Mouse (Mus musculus): Measurements from ENCODE around the gene Zbtb22.
"Not testable (repeated sequence)": the region's sequence is repeated elsewhere in the genome, so short reads cannot be mapped to it uniquely, and the experiment has no call there.

The Zbtb22 gene

DNA sequence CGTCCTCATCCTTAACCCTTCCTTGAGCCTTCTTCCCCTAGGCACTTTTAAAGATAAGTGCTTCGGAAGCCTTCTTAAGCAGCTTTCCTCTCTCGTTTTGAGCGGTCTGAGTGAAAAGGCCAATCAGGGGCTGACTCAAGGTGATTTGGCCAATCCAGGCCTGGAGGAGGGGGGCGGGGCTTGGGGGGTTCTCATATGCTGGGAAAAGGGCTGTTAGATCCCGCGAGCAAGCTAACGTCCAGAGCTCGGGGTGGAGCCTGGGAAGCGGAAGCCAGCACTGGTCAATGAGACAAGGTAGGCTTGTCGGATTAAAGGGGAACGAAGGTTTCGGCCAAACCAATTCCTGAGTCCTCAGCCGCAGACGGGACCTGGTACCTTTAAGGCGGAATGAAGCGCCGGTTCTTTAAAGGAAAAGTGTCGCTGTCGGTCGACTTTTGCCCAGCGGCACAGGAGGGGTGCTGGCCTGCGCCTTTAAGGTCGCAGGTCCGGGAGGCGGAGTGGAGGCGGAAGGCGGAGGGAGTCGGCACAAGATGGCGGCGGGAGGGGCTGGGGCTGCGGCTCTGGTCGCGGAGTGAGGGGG, at the start of gene Zbtb22, which contains the start of gene Tapbp:
Zbtb22 (plus strand) TSS at position 234 of the 580 bp plus-strand sequence.
Tapbp (plus strand) TSS at position 229 of the 580 bp plus-strand sequence.
- peak; percentile 98 for DNase-seq

DNA sequence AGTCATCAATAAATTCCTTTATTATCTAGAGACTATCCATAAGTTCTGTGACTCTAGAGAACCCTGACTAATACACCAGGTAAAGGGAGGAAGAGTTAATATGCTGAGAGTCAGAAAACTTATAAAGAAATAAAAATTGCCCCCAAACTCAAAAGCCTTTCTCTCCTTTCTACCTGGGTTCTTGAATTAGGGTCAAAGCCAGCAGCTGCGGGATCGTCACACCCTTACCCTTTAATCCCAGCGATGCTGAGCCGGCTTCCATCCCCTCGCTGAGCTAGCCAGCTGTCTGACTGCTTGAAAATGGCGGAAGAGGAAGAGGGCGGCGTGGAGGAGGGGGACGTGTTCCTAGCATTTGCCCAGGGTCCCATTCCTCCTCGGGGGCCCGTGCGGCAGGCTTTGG, 42.2 kb upstream of the Zbtb22 start, which contains the start of gene Gm7029:
Gm7029 (plus strand) TSS at position 301 of the 400 bp plus-strand sequence.
- not testable (repeated sequence) for DNase-seq

GRCm38 (mm10) chr17:33874411-33874810, 41.3 kb upstream of the Zbtb22 start:
- no peak for DNase-seq

DNA sequence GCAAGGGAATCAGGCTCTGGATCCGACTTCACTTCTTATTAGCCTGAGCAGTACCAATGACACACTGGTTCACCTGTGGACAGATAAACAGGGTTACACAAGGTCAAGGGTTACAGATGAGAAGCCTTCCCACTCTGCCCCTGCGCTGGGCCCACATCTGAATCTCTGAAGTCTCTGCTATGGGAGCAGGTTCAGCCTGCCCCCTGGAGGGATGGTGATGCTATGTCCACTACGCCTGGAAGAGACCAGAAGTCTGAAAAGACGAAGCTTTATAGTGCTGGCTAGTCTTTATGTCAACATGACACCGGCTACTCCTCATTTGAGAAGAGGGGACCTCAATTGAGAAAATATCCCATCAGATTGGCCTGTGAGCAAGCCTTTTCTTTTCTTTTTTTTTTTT, 39.9 kb upstream of the Zbtb22 start:
- DNase-seq, result peak; percentile 47

- not testable (repeated sequence) for DNase-seq
Observed at GRCm38 (mm10) chr17:33884320-33884719, 31.4 kb upstream of the Zbtb22 start.

DNA sequence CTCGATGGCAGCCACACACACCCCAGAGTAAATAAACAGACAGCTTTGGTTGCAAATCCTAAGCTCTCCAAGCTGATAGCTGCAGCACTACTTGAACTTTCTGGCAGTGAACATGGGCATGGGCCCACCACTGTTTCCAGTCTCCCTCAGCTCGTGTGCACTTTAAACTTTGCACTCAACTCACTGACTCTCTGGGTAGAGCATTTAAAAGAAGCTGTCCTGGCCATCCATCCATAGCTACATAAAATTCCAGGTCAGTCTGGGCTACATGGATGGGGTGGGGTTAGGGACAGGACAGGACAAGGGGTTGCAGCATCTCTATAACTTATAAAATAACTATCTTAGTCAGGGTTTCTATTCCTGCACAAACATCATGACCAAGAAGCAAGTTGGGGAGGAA, 27.9 kb upstream of the Zbtb22 start:
- not testable (repeated sequence) for DNase-seq

GRCm38 (mm10) chr17:33888230-33888629, 27.5 kb upstream of the Zbtb22 start:
- not testable (repeated sequence) for DNase-seq

GRCm38 (mm10) chr17:33889941-33890532, 25.7 kb upstream of the Zbtb22 start:
- not testable (repeated sequence) for DNase-seq

- peak; percentile 100 for DNase-seq
Observed at GRCm38 (mm10) chr17:33890533-33891059, 25.1 kb upstream of the Zbtb22 start, which contains the start of gene Kifc1. Gene Kifc1 (minus strand): TSS chr17:33890661.

GRCm38 (mm10) chr17:33891357-33891756, 24.3 kb upstream of the Zbtb22 start:
- DNase-seq, result no peak

GRCm38 (mm10) chr17:33891892-33892291, 23.8 kb upstream of the Zbtb22 start:
- DNase-seq, result not testable (repeated sequence)

GRCm38 (mm10) chr17:33892429-33892828, 23.3 kb upstream of the Zbtb22 start:
- no peak for DNase-seq

GRCm38 (mm10) chr17:33893011-33893410, 22.7 kb upstream of the Zbtb22 start:
- not testable (repeated sequence) for DNase-seq

- DNase-seq, result peak; percentile 70
Observed at GRCm38 (mm10) chr17:33897114-33897794, 18.4 kb upstream of the Zbtb22 start.

DNA sequence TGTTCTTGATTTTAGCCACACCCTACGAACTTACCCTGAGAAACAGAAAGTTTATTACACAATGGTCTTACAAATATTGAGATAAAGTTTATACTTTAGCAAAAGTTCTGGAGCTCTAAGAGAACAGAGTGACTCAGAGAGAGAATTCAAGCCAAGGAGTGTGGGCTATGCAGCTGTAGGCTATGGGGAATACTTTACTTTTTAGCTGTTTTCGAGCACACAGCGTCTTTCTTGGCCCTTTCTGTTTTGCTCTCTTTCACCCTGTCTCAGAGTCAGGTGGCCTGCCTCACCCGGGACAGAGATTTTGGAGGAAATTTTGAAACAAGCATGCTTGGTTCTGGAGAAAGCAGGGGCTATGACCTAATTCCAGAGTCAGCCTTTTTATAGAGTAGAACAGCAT, 17.5 kb upstream of the Zbtb22 start:
- not testable (repeated sequence) for DNase-seq

DNA sequence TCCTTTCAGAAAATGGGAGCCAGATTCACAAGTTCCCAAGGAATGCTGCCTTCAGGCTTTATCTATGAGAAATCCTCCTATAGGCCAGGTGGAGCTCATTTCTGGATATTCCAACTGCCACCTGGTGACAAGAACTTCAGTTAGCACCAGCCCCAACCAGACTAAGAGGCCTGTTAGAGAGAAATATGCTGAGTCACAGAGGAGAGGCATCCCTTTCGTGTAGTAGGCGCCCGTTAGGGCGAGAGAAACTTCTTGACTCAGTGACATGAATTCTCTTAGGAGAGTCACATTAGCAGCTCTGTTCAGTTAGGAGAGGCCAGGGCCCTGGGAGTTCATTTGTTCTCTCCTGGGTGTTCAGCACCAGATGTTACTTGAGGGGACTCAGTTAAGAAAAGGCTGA, 16.1 kb upstream of the Zbtb22 start:
- DNase-seq, result no peak

- no peak for DNase-seq
Observed at GRCm38 (mm10) chr17:33900281-33900988, 15.3 kb upstream of the Zbtb22 start.

- DNase-seq, result no peak
Observed at GRCm38 (mm10) chr17:33900989-33901314, 14.8 kb upstream of the Zbtb22 start.

DNA sequence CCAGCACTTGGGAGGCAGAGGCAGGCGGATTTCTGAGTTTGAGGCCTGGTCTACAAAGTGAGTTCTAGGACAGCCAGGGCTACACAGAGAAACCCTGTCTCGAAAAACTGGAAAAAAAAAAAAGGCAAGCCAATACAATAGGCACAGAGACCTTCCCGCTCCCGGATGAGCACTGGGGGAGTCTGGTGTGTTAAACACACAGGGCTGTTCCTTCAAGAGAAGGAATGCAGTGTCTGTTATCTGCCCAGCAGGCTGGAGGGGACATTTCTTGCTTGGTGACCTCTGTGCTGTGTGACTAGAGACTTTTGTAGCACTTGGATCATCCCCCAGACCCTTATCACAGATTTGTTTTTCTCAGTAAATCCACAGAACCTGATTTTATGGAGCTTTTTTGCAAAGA, 14.1 kb upstream of the Zbtb22 start:
- DNase-seq, result no peak

DNA sequence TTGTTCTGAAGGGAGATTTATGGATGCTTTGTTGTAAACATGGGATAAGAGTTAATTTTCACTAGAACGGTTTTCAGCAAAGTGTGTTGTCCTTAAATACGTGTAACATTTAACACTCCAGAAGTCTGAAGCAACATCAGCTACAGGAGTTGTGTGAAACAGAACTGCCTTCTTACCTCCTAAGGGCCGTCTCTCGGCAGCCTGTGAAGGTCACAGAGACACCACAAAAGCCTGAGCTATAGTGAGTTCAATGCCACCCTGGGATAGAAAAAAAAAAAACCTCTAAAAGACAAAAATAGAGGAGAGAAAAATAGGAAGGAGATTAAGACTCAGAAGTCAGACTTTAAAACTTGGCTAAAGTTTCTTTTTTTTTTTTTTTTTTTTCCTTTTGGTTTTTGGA, 13.6 kb upstream of the Zbtb22 start:
- DNase-seq, result no peak

- DNase-seq, result no peak
Observed at GRCm38 (mm10) chr17:33902491-33902890, 13.2 kb upstream of the Zbtb22 start.

DNA sequence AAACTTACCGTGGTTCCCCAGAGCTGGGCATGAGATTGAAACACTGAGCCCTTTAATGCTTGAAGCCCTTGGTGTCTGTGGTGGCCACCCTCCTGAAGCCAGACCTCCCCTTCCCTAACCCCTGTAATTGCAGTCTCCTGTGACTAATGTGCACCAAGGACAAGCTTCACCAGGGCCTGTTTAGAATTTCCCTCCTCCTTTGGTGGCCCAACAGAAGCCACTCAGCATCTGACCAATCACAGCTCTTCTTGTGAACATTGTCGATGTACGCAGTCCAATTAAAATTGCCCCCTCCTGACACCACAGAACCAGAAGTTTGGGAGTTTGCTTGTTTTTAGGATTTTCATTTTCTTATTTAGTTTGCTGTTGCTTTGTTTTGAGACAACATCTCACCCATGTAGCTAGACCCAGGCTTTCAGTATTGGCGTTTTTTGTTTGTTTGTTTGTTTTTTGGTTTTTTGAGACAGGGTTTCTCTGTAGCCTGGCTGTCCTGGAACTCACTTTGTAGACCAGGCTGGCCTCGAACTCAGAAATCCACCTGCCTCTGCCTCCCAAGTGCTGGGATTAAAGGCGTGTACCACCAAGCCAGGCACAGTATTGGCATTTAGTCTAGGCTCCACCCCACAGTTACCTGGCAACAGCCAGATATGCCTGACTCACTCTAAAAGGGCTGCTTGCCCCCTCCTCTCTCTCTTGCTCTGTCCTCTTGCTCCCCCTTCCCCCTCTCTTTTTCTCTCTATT, 11.6 kb upstream of the Zbtb22 start:
- DNase-seq, result not testable (repeated sequence)
